Mouse (Mus musculus) adrenal gland, postnatal 4 days (tissue): ENCODE data around the gene Gm5475. TPM values are rescaled to one million over a fixed set of nuclear protein-coding genes. Genes with fewer than 3 reads are reported as not detected.

Experiments
- DNase-seq, 2 experiments: peaks; one replicate each; pipeline ENCODE4 v3.0.0; 2021 to 2022; ENCODE audit warnings: low spot score in 2 of 2, mixed read lengths in 2 of 2
- total RNA-seq, 2 experiments: library from RNA; stranded (reverse); gene quantifications; 2 replicates each; pipeline ENCODE4 v1.2.3; 2021

Gm5475 gene
- total RNA-seq, 2 experiments from 2014 or later: 0.23 to 0.59 TPM

DNA sequence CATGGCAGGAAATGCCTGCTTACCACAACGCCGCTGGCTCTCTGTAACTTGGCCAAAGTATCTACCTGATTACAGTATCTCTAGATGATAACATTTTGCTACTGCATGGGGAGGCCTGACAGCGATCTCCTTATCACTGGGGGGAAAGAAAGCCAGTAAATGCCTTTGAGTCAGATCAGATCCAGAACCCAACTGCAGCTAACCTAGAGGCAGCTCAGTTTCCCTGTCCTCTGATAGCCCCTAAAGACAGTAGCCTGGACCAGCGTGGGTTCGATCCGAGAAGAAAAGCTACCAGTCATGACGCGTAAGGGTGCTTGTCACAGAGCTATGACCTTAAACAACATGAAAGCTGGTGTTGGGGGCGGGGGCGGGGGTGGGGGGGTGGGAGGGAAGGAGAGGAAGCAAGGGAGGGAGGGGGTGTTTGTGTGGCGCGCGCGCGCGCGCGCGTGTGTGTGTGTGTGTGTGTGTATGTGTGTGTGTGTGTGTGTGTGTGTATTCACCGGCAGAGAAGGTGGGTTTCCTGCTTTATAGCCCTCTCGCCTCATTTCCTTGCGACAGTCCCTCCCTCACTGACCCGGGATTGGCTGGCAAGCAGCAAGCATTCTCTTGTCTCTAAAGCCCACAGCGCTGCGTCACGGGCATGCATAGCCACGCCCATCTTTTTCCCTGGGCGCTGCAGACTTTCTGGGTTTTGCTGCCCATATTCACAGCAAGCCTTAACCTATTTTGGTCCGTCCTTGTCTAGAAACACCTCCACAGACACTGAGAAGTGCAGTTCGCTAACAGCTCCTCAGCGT lies 21.4 kb downstream of the Gm5475 start:
- peak in 1 of 2 experiments; percentile 73 for DNase-seq

DNA sequence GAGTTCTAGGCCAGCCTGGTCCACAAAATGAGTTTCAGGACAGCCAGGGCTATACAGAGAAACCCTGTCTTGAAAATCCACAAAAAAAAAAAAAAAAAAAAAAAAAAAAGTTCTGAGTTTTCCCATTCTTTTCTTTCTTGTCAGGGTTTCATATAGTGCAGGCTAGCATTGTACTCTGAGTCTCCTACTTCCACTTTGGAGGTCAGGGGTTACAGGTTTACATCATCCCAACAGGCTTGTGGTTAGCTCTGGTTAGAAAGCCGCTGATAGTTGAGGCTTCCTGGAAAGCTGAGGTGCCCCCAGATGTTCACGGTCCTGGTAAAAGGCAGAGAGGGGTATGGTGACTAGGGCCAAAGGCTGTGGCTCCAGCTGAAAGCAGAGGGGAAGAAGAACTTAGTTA lies 24.9 kb downstream of the Gm5475 start:
- no peak for DNase-seq

DNA sequence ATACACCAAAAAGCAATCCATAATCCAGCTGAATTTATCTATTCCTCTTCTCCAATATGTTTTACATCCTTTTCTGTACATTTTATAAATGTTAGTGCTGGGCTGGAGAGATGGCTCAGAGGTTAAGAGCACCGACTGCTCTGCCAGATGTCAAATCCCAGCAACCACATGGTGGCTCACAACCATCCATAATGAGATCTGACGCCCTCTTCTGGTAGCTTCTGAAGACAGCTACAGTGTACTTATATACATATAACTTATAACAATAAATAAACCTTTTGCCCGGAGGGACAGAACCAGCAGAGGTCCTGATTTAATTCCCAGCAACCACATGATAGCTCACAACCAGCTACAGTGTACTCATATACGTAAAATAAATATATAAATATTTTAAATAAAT lies 26.6 kb downstream of the Gm5475 start:
- no peak for DNase-seq

DNA sequence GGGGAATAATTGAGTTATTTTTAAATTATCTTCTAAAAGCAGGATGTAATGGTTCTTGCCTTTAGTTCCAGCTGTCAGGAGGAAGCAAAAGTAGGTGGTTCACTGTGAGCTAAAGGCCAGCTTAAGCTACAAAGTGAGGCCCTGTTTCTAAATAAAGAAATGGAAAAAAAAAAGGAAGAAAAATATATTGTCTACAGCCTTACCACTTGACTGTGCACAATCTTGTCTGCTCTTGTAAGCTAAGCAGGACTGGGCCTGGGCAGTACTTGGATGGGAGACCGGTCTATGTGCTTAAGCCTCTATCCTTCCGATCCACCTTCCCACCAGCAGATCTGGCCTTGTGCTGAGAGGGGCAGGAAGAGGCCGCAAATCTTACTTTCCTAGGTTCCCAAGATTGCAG lies 27.5 kb downstream of the Gm5475 start:
- no peak for DNase-seq

DNA sequence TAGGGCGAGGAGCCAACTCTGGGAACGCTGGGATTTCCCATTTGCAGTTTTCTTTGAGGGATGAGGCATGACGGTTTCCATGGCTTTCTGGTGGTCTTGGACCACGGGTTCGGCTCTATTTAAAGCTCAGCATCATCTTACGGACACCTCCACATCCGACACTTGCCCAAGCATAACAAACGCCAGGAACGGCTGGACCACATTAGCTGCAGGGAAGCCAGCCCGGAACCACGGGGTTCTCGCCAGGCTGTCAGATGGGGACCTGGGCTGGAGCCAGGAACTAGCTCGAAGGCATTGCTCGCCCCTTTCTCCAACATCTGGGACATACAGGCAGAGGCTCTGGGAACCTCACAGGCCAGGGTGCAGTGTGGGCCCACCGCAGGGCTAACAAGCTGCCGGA lies 29.3 kb downstream of the Gm5475 start:
- DNase-seq: no peak

DNA sequence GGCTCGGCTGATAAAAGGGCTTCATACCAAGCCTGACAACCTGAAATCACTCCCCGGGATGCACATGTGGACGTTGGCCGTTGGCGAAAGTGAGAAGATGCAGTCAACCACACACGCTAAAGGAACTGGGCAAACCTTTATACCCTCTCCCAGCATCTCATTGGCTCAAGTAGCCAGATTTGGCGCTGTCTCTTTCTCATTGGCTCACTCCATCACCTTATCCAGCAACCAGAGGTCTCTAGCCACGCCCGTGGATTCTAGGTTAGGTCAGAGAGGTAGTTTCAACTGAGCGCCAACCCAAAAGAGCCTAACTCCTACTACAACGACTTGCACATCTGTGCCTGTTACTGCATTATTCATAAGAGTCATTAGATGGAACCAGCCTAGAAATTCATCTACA lies 30.5 kb downstream of the Gm5475 start:
- DNase-seq: no peak

DNA sequence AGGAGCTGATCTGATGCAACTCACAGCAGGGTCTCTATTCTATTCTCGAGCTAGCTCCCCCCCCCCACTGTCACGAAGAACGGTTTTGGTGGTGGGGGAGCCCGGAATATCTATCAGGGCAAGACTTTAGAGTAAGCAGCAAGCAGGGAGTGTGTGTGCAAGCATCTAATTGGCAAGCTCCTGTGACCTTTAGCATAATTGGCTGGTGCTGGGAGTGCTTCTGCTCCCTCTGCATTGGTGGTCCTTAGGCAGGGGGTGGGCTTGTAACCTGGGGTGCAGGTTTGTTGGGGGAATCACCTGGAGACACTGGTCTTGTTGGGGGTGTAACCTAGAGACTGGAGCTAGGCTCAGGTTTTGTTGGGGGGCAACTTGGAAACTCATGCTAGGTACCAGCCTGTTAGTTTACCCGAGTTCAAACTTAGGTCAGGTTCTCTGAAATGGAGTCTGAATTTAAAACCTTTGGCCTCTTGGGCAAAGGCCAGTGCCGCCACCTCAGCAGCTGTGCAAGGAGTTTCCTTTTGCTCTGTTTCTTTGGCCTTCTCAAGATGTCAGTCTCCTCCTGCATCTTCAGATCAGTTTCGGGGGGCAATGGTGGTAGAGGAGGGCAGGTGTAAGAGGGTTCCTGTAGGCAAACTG lies 34.5 kb downstream of the Gm5475 start:
- DNase-seq: no peak

DNA sequence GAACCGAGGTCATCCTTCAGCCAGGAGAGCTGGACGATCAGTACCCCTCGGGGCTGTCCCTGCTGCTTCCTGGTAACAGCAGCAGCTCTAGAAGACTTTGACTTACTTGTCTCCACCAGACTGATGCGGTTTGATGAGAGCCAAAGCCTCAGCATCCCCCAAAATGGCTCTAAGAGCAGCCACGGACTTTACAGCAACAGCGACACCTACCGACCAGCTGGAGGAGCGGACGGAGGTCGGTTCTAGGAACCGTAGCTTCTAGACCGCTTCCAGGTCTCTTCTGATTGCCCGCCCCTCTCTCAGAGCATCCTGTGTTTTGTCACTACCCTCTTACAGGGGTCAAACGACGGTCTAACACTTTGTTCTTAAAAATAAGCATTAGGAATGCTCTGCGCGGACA lies 35.4 kb downstream of the Gm5475 start:
- peak in 1 of 2 experiments; percentile 48 for DNase-seq

DNA sequence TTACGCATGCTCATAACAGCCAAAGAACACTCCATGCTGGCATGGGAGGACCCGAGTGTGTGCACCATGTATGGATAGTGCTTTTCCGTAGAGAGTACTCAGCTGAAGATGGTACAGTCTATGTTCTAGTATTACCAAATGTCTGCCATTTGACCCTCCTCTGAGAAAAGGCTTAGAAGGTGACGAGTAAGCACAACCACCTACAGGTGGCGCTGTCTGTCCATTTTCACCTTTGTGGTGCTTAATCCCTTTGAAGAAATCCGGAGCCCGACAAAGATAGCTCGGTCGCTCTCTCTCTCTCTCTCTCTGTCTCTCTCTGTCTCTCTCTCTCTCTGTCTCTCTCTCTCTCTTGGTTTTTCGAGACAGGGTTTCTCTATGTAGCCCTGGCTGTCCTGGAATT lies 36.1 kb downstream of the Gm5475 start:
- no peak for DNase-seq

DNA sequence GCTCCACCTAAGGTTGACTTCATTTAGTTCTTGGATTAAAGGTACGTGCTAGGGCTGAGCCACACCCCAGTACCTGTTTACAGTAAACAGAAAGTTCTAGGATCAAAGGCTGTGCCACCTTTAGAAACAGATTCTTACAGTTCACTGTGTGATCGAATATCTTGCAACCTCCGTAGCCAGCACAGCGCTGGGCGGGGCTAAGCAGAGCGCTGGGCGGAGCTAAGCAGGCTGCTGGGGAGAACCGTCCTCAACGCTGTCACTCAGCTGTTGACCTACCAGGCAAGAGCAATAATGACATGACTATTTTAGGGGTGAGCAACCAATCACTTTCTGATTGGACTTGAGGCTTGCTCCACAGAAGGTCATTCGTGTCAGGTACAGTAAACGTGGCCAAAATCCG lies 39.0 kb downstream of the Gm5475 start:
- no peak for DNase-seq

DNA sequence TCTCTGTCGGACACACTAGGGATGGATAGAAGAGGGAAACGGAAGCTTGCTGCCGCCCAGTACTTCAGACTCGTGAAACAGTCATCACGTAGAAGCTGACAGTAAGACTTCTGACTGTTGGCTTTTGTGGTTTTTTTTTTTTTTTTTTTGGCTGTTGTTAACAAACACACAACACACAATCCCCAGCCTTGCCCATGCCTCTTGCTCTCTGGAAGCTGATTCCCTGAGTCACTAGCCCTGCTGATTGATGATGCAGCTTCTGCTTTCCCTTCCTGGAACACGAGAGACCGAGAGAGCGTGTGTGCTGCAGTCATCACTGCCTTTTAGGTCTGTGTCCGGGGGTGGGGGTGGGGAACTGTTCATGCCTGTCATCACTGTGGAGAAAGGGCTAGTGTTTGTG lies 39.7 kb downstream of the Gm5475 start:
- DNase-seq: no peak

DNA sequence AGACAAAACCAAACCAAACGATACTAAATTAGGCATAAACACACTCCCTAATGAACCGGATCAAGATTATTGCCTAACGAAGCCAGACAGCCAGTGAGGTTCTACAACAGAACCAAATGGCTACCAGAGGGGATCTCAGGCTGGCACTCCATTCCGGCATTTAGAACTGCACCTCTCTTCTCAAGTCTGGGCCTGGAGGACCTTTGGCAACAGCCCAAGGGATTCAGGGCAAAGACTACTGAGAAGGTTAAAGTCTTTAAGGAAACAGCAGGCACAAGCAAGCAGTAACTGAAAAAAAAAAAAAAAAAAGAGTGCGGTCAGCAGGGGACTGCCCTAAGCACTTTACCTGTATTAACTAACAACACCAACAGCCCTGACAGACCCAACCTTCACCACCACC lies 40.1 kb downstream of the Gm5475 start:
- no peak for DNase-seq

DNA sequence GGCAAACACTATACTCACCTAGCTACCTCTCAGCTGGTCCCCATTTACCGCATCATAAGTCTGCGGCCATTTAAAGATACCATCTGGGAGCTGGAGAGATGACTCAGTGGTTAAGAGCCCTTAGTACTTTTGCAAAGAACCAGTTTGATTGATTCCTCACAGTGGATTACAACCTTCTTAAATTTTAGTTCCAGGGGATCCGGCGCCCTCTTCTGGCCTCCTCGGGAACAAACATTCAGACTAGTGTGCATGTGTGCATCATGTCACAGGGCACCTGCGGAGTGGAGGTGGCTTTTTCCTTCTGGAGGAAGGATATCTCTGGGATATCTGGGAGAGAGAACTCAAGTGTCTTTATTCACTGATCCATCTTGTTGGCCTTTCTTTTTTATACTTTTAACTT lies 41.8 kb downstream of the Gm5475 start:
- peak; percentile 56 to 57 for DNase-seq

DNA sequence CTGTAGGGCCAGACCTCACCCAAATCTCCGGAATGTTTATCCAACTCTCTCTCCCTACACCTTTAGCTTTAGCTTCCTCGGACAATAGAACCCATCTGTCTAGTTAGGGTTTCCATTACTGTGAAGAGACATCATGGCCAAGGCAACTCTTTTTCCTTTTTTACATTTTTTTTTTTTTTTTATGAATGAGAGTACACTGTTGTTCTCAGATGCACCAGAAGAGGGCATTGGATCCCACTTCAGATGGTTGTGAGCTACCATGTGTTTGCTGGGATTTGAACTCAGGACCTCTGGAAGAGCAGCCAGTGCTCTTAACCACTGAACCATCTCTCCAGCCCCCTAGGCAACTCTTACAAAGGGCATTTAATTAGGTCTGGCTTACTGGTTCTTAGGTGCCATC lies 43.5 kb downstream of the Gm5475 start:
- no peak for DNase-seq

DNA sequence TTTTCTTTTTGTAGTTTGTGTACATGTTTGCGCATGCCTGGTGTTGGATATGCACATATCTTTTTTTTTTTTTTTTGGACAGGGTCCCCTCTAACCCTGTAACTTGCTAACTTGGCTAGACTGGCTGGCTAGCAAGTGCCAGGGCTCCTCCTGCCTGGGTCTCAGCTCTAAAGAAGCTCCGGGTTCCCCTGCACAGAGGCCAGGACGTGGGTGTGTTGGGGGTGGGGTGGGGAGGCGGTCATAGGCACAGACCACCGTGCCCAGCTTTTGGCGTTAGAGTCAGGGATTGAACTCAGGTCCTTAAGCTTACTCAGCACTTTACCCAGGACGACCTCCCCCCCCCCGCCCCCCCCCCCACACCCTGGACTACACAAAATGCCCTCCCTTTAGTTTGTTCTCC lies 45.8 kb downstream of the Gm5475 start:
- DNase-seq: no peak

DNA sequence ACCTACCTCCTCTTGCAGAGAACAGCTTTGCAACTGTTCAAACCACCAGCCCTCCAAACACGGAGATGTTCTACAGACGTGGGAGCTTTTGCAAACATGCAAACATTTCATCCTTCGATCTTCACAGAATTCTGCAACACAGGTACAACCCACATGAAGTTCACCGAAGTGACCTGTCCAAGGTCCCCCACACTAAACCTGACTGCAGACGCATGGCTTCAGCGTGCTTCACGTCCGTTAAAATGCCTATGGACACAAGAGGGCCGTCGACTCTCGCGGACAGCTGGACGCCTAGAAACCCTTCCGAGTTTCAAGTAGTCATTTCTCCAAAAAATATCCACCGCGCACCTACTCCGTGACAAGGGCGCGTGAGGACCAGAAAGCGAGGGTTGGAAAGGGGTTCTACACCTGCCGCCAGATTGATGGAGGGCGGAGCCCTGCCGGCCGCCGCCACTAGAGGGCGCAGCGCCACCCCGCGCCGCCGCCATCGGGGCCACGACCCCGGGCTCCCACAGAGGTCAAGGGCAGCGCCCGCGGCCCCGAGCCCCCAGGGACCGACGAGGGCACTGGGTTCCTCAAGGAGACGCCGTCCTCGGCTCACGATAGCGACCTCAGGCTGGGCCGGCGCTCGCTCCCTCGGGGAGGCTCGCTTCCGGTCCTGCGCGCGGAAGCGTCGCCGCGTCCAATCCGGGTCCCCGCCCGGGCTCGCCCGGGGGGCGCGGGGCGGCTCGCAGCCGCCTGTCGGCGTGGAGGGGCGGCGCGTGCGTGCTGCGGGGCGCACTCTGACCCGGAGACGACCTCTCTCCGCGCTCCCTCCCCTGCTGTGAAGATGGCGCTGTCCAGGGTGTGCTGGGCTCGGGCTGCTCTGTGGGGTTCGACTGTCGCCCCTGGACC lies 46.6 kb downstream of the Gm5475 start, which contains the start of gene Letmd1:
Letmd1 (plus strand) TSS at position 729 of the 894 bp plus-strand sequence.
- DNase-seq: peak; percentile 76 to 81

DNA sequence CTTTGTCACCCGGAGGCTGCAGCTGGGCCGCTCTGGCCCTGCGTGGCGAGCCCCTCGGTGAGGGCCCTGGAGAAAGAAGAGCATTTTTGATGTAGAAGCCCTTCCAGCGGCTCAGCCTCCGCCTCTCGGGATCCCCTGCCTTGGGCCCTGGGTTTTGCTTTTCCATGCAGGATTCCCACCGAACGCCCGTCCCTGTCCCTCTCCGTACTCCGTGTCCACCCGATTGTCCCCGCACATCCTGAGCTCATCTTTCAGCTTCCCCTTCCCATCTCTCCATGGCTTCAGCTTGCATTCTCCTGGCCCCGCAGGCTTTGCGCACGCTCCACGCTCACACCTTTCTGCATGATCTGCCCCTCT lies 47.2 kb downstream of the Gm5475 start:
- DNase-seq: no peak

DNA sequence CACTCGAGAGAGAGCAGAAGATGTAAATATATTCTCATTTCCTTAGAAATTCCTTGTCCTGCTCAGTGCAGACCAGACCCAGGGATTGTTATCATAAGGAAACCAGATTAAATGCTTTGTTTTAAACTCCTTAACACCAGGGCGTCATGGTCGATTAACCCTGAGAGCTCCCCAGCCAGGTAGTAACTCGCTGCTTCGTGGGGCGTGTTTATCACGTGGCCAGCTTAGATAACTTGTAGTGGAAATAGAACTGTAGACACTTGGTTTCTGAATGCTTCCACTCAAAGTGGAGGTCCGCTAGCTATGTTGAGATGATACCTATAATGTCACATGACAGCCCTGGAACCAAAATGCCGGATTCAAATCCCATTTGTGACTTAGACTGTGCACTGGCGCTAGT lies 48.1 kb downstream of the Gm5475 start:
- DNase-seq: no peak

DNA sequence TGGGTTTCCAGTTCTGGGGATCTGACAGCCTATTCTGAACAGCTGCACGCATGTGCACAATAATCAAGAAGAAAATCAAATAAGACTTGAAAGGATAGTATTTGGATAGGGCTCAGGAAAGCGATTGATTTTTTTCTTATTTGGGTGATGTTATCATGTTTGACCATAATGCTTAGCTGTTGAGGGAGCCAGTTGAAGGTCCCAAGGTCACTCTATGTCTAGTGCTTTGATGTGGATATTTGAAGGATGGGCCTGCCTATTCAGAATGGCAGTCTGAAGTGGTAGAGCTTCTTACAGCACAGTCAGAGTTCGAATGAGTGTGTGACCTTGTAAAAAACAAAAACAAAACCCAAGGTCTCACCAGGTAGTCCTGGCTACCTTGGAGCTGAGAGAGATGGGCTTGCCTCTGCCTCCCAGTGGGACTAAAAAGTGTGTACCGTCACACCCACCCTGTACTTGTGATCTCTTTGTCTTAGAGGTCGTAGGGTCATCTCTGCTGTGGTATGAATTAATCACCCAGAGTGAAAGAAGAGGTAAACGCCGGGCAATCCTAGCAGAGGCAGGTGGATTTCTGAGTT lies 52.1 kb downstream of the Gm5475 start:
- no peak for DNase-seq
